8 mouse cellular contexts compared by ENCODE assay signal in genomic region chrX:12122594-12123331, GRCm38 (mm10). TPM values are rescaled to one million over a fixed set of nuclear protein-coding genes. Genes with fewer than 3 reads are reported as not detected.
DNase-seq lines count a peak whose midpoint lies in the region; ATAC-seq and TF ChIP-seq lines count a peak whose summit lies in the region.

No protein-coding gene starts in this region.

- H3K27me3 ChIP-seq in forebrain, embryonic 11.5 days (ENCODE audit: control insufficient read depth, insufficient read depth, low read length), result peaks cover 16% of the 10 kb centered on the region
- H3K27me3 ChIP-seq in hindbrain, postnatal 0 days (ENCODE audit: insufficient read depth, low read length), result no peaks in the 10 kb centered on the region
- H3K27me3 ChIP-seq in lung, embryonic 15.5 days, result peaks cover 33% of the 10 kb centered on the region

- H3K4me2 ChIP-seq in forebrain, embryonic 11.5 days (ENCODE audit: low read depth, low read length, severe bottlenecking), result peak overlapping the region; percentile 31
- H3K4me2 ChIP-seq in hindbrain, postnatal 0 days (ENCODE audit: low read depth, low read length), result peak overlapping the region; percentile 36
- peak overlapping the region; percentile 48 for H3K4me2 ChIP-seq in lung, embryonic 15.5 days

- peak; percentile 85 for DNase-seq in 416B (ENCODE audit: low read depth)
- DNase-seq in B cell, adult 2 months, result peak; percentile 44 to 45
- DNase-seq in forebrain, embryonic 11.5 days (ENCODE audit: low spot score), result peak; percentile 76
- DNase-seq in hindbrain, postnatal 0 days (ENCODE audit: low spot score), result peak; percentile 50
- DNase-seq in retina, embryonic 14.5 days (ENCODE audit: low spot score), result peak; percentile 39
- DNase-seq in cerebellum, adult 11 months, result no peak
- no peak for DNase-seq in thymus, postnatal 10 days (ENCODE audit: low spot score in 2 of 2)

- ATAC-seq in forebrain, embryonic 11.5 days (replicated peaks; ENCODE audit: low FRiP score), result peak; percentile 71
- ATAC-seq in hindbrain, postnatal 0 days, result peak; percentile 71
- ATAC-seq in lung, embryonic 15.5 days (ENCODE audit: borderline replicate concordance, extremely low read depth, low FRiP score, low TSS enrichment), result peak; percentile 85

- H3K9me3 ChIP-seq in forebrain, embryonic 11.5 days (ENCODE audit: control insufficient read depth, low read length), result no peaks in the 10 kb centered on the region
- no peaks in the 10 kb centered on the region for H3K9me3 ChIP-seq in hindbrain, postnatal 0 days (ENCODE audit: low read length)
- H3K9me3 ChIP-seq in lung, embryonic 15.5 days, result no peaks in the 10 kb centered on the region

- 11% methylated on average over 21 of the region's 21 CpGs for WGBS in forebrain, embryonic 11.5 days
- 13% methylated on average over 21 of the region's 21 CpGs for WGBS in hindbrain, postnatal 0 days
- WGBS in lung, embryonic 15.5 days, result 11% methylated on average over 20 of the region's 21 CpGs

- TF ChIP-seq CTCF in hindbrain, postnatal 0 days (IDR thresholded peaks at IDR 0.05; ENCODE audit: low read depth), result no peak

- H3K4me3 ChIP-seq in forebrain, embryonic 11.5 days (ENCODE audit: low read depth, low read length), result no peak overlapping the region
- H3K4me3 ChIP-seq in hindbrain, postnatal 0 days (ENCODE audit: low read length), result no peak overlapping the region
- peak overlapping the region; percentile 10; the same call in 1 of the 2 replicates for H3K4me3 ChIP-seq in lung, embryonic 15.5 days

- H3K36me3 ChIP-seq in forebrain, embryonic 11.5 days (ENCODE audit: control insufficient read depth, insufficient read depth, low read length), result no peaks in the 10 kb centered on the region
- no peaks in the 10 kb centered on the region for H3K36me3 ChIP-seq in hindbrain, postnatal 0 days (ENCODE audit: insufficient read depth, low read length)
- no peaks in the 10 kb centered on the region for H3K36me3 ChIP-seq in lung, embryonic 15.5 days

- peaks cover 15% of the 10 kb centered on the region; the same call in 1 of the 2 replicates for H3K4me1 ChIP-seq in forebrain, embryonic 11.5 days (replicated peaks; ENCODE audit: control insufficient read depth, insufficient read depth, low read length)
- H3K4me1 ChIP-seq in hindbrain, postnatal 0 days (ENCODE audit: insufficient read depth, low read length), result 0 out of 2 replicates have a peak, but pooled peaks cover 3% of the 10 kb centered on the region
- H3K4me1 ChIP-seq in lung, embryonic 15.5 days, result peaks cover 37% of the 10 kb centered on the region

- H3K9ac ChIP-seq in forebrain, embryonic 11.5 days (ENCODE audit: low read length), result 0 out of 2 replicates have a peak overlapping the region, but pooled peaks have one; percentile 12
- H3K9ac ChIP-seq in hindbrain, postnatal 0 days (replicated peaks; ENCODE audit: low read length), result no peak overlapping the region
- H3K9ac ChIP-seq in lung, embryonic 15.5 days, result no peak overlapping the region

- peak overlapping the region; percentile 25; the same call in 1 of the 2 replicates for H3K27ac ChIP-seq in forebrain, embryonic 11.5 days (ENCODE audit: low read depth, low read length)
- H3K27ac ChIP-seq in hindbrain, postnatal 0 days, result no peak overlapping the region
- H3K27ac ChIP-seq in lung, embryonic 15.5 days, result peak overlapping the region; percentile 90

RNA-seq across cellular contexts. Expression of gene Bcor, which starts 37.4 kb away (rescaled TPM):
- 23.5 and 26.3 TPM in 2 replicates for polyA plus RNA-seq in forebrain, embryonic 11.5 days (2014; fragmentation: Nextera tagmentation; extraction: Ambion mirVana)
- total RNA-seq in hindbrain, postnatal 0 days (2014; rRNA removed), result 22.6 and 27.3 TPM in 2 replicates
- 8.8 and 10.3 TPM in 2 replicates for polyA plus RNA-seq in hindbrain, postnatal 0 days (2015; fragmentation: Nextera tagmentation; extraction: Ambion mirVana)
- 20.1 and 20.8 TPM in 2 replicates for polyA plus RNA-seq in lung, embryonic 15.5 days (2015; fragmentation: Nextera tagmentation; extraction: Ambion mirVana)

Comparison
In these comparisons a context has a peak if more than half of its experiments do, and no peak if none do; other contexts are left out.
1. DNase-seq: peak in 416B (single experiment), B cell, adult 2 months (2 of 2), forebrain, embryonic 11.5 days (single experiment), hindbrain, postnatal 0 days (single experiment) and retina, embryonic 14.5 days (single experiment); none in cerebellum, adult 11 months (single experiment) and thymus, postnatal 10 days (0 of 2).
2. Peak in every context shown above with its lines, with median percentiles within 50 percentile points of each other: ATAC-seq and H3K4me2 ChIP-seq.